Mouse (Mus musculus) adrenal gland, postnatal 4 days (tissue): ENCODE data around the gene Fam189a2. TPM values are rescaled to one million over a fixed set of nuclear protein-coding genes. Genes with fewer than 3 reads are reported as not detected.

Source experiments
- DNase-seq, 2 experiments: peaks; one replicate each; pipeline ENCODE4 v3.0.0; 2021 to 2022; ENCODE audit warnings: low spot score in 2 of 2, mixed read lengths in 2 of 2
- total RNA-seq, 2 experiments: library from RNA; stranded (reverse); gene quantifications; 2 replicates each; pipeline ENCODE4 v1.2.3; 2021

Gene Fam189a2
- total RNA-seq, 2 experiments from 2014 or later = 12.0 to 12.9 TPM

DNA sequence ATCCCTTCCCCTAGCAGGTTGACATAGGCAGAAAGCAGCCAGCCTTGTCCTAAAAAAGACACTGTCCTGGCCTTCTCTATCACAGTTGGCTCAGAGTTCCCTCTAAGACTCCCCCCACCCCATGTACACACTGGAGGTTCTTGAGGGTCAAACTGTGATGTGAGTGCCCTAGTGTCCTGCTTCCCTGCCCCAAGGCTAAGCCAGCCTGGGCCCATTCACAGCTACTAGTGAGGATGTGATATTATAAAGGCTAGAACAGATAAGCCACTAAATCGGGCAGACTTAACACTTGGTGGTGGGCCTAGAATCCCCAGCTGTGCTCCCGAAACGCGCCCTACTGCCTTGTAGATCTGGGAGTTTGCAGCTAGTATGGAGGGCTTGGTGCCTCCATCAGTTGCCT is 84.1 kb downstream of the Fam189a2 start:
- no peak for DNase-seq

DNA sequence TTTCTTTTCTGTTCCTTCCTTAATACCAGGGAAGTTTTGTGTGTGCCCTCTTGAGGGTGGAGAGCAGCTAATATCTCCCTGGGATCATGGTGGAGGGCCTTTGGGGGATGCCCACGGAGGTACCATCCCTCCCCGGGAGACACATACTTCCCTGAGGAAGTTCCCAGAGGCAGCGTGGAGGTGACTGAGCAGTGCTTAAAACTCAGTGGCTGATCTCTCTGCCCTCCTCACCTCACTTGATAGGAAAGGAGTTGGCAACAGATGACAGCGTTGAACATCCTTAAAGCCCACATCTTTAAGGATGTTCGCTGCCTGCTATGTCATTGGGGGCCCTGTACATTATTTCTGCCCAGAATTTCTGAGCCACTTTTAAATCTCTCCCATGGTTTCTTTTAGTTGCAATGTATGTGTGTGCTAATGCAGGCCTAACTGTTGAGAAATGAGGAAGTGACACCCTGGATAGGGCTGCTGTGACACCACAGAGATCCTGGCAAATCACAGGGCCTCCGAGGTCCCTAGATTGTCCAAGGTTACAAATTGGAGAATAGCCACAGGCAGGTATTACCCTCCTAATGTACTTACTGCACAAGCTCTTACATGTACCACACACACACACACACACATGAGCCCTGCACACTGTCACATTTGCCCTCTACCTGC is 84.7 kb downstream of the Fam189a2 start:
- no peak for DNase-seq

DNA sequence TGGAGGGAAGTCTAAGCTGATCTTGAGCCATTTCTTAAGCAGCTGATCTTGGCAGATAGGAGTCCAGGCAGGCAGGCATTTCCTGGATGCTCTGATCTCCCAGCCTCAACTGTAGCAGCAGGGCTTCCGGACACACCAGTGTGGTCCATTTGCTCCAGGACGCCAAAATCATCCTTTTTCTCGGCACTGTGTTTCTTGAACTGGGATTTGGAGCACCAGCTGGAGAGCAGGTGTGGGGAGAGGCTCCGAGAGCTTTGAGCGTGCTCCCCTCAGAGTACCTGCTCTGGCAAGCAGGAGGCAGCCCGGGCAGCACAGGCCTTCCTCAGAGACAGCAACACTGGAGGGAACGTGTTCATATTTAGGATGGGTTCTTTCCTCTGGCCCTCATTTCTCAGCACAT is 87.9 kb downstream of the Fam189a2 start:
- DNase-seq = no peak

DNA sequence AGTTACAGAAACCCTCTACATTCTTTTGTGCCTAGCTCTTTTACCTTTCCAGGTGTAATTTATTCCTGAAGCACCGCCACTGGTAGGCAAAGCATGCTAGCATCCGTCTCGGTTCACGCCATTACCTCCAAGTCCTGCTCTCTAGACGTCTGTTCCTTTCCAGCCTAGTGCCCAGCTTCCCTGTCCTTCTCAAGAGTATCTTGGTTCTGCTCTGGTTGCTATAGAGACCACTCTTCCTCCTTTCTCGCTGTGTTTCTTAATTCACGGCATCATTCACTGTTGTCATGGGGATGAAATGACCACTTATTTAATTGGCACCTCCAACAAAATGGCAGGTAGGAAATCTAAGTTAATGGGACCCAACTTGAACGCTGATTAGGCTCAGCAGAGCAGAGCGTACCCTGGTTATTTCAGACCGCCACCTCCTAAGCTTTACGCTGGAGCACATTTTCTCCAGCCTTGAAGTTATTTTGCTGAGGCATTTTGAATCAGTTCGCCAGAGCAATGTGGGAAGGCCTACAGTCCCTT is 89.3 kb downstream of the Fam189a2 start:
- DNase-seq = no peak

DNA sequence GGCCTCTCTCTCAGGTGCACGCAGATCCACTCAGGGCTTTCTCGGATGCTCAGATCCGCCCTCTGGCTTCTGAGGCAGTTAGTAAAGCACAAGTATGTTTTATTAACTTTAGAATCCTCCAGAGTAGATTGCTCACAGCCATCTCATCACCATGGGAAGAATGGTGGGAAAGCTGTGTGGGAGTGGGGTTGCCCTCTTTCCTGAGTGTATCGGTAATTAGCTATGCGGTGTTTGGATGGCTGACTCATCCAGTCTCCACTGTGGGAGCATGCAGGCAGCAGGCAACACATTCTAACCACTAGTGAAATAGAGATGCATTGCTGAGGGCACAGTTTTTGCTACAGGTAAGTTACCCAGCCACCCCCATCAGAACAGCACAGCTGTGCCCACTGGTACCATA is 100.0 kb downstream of the Fam189a2 start:
- no peak for DNase-seq

DNA sequence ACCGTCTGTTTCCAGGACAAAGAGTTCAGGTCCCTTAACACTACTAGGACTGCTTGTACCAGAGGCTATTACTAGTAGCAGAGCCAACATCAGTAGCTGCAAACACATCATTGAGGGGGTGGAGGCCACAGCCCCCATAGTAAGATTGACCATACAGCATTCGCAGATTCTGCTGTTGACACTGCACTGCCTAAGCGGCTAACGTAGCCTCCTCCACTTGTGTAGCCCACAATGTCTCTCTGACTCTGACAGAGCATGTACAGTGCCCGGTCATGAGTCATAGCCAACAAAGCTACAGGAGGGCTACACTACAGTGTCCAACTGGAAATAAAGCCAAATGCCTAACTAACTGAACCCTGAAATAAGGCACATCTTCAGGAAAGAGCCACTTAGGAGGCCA is 105.3 kb downstream of the Fam189a2 start:
- no peak for DNase-seq

DNA sequence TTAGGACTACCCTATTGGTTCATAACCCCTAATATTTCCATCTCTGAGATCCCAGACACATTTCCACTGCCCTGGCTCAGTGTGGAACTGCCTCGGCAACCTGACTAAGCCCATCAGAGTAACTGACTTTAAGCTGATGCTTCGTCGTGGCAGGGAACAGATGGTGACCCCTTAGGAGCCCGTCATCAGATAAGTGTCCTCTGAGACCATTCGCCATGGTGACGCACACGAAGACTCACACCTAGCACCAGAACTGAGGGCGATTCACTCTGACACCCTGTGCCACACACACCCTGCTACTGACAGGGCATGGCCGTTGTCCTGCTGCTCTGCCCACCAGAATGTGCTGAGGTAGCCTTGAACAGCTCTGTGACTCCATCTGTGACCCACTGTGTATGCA is 106.0 kb downstream of the Fam189a2 start:
- DNase-seq = no peak

DNA sequence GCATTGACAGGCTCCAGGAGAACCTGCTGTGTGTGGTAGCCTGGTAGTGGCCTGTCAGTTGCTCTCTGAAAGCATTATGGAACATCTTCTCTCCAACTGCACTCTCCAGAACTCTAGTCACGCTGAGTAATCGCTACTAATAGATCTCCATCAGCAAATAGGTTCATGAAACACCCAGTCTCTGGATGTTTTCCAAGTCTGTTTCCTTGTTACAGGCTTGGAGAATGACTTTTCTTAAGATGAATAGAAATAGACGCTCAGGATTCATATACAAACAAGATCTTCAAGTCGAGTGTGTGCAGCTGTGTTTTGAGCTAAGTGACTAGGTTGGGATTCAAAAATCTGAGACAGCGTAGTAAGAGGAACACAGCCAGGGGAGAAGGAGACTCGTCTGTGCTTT is 106.8 kb downstream of the Fam189a2 start:
- no peak for DNase-seq

Other genes starting within 250 kb of the Fam189a2 start
- gene Tjp2, start 194.0 kb upstream of the Fam189a2 start, total RNA-seq = 10 to 100 TPM; 14.5 to 17.3 TPM
- gene Fxn, start 249.6 kb upstream of the Fam189a2 start, total RNA-seq = 10 to 100 TPM; 24.3 to 24.4 TPM